Mouse (Mus musculus) kidney, postnatal 0 days (tissue): ENCODE results near the gene Pecam1. TPM values are rescaled to one million over a fixed set of nuclear protein-coding genes. Genes with fewer than 3 reads are reported as not detected.

Experiments used
- ATAC-seq: fragments of 200-750 bp; cut with Nextera tagmentation; replicated peaks from 2 replicates; pipeline ENCODE4 v1.8.0; 2017; ENCODE audit warnings: low read depth, moderate number of reproducible peaks, moderate TSS enrichment, moderate library complexity; ENCODE audit not compliant: low FRiP score
- DNase-seq: peaks from one replicate; pipeline ENCODE4 v3.0.0-alpha.2; 2016; ENCODE audit warnings: low spot score
- H3K27ac ChIP-seq: fragments of 300-500 bp; sonication (generic); 2 replicates; pipeline ENCODE4 v1.5.1; 2014; ENCODE audit warnings: mild to moderate bottlenecking
- H3K27me3 ChIP-seq: fragments of 300-500 bp; sonication (generic); 2 replicates; pipeline ENCODE4 v1.6.1; 2014; ENCODE audit warnings: low read length, mixed read lengths; ENCODE audit not compliant: insufficient read depth
- H3K36me3 ChIP-seq: fragments of 300-500 bp; sonication (generic); 2 replicates; pipeline ENCODE4 v1.6.1; 2014; ENCODE audit warnings: low read length, mixed read lengths; ENCODE audit not compliant: insufficient read depth
- H3K4me1 ChIP-seq: fragments of 300-500 bp; sonication (generic); replicated peaks from 2 replicates; pipeline ENCODE4 v1.6.1; 2014; ENCODE audit warnings: antibody characterized with exemption, low read length, mixed read lengths; ENCODE audit not compliant: insufficient read depth
- H3K4me2 ChIP-seq: fragments of 300-500 bp; sonication (generic); 2 replicates; pipeline ENCODE4 v1.6.1; 2014; ENCODE audit warnings: mild to moderate bottlenecking, low read length, moderate library complexity, mixed read lengths
- H3K4me3 ChIP-seq: fragments of 300-500 bp; sonication (generic); replicated peaks from 2 replicates; pipeline ENCODE4 v1.5.1; 2014; ENCODE audit warnings: low read depth, low read length
- H3K9ac ChIP-seq: fragments of 300-500 bp; sonication (generic); 2 replicates; pipeline ENCODE4 v1.6.1; 2014; ENCODE audit warnings: low read depth, low read length
- H3K9me3 ChIP-seq: fragments of 300-500 bp; sonication (generic); replicated peaks from 2 replicates; pipeline ENCODE4 v1.6.1; 2016; ENCODE audit warnings: low read length, inconsistent platforms, mixed read lengths
- CTCF ChIP-seq: IDR thresholded peaks from 2 replicates; pipeline ENCODE4 v1.5.1; 2016; ENCODE audit warnings: antibody characterized with exemption, low read depth, mild to moderate bottlenecking, moderate library complexity
- WGBS: fragments of 180-500 bp; shearing (Covaris S2); extraction: QIAGEN DNeasy Blood & Tissue Kit; methylation state at CpG from one replicate; pipeline ENCODE4 v1.1.7; 2014; 5-methylcytosine and 5-hydroxymethylcytosine counted together
- polyA plus RNA-seq: library from polyadenylated mRNA; unstranded; fragments of >200 nt; fragmentation: Nextera tagmentation; extraction: Ambion mirVana; gene quantifications from 2 replicates; pipeline ENCODE4 v1.2.1, GENCODE M21; 2015

The Pecam1 gene
- polyA plus RNA-seq, 1 experiment from 2014 or later: 54.1 TPM

- Histone ChIP-seq H3K27ac (no peak overlapping the region; the same call in 1 of the 2 replicates), H3K36me3 (no peaks in the 10 kb centered on the region), H3K27me3 (no peaks in the 10 kb centered on the region), H3K4me1 (peaks cover 13% of the 10 kb centered on the region; the same call in 1 of the 2 replicates), H3K9ac (no peak overlapping the region), H3K9me3 (no peaks in the 10 kb centered on the region), H3K4me3 (no peak overlapping the region), H3K4me2 (no peak overlapping the region)
- no peak for DNase-seq
- WGBS: 64% methylated on average over 4 of the region's 4 CpGs
- no peak for TF ChIP-seq CTCF
- ATAC-seq: no peak
Measured at GRCm38 (mm10) chr11:106677331-106677730, 73.1 kb downstream of the Pecam1 start.

DNA sequence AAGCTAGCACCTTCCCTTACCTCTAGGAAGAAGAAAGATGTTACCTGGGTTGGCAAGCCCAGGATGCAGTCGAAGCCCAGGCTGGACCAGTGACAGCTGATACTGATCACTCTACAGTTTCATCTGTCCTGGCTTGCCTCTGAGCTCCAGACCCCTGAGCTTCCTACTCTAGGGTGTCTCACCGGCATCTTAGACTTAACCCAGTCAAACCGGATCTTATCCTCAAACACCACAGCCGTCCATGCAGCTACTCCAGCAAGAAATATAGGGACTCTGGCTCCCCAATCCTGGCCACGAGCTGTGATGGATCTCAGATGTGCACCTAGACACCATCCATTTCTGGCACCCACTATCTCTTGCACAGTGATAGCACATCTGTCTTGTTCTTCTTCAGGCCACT lies 74.6 kb downstream of the Pecam1 start:
- Histone ChIP-seq H3K9ac (no peak overlapping the region), H3K9me3 (no peaks in the 10 kb centered on the region), H3K4me2 (no peak overlapping the region), H3K27me3 (no peaks in the 10 kb centered on the region), H3K4me1 (peaks cover 13% of the 10 kb centered on the region; the same call in 1 of the 2 replicates), H3K27ac (peak overlapping the region; percentile 81), H3K36me3 (no peaks in the 10 kb centered on the region), H3K4me3 (no peak overlapping the region)
- ATAC-seq (no peak), DNase-seq (no peak)
- no peak for TF ChIP-seq CTCF
- 83% methylated on average over 5 of the region's 5 CpGs for WGBS

GRCm38 (mm10) chr11:106675201-106675726 lies 75.2 kb downstream of the Pecam1 start:
- ATAC-seq: no peak
- H3K9me3 ChIP-seq: no peaks in the 10 kb centered on the region
- peaks cover 13% of the 10 kb centered on the region; the same call in 1 of the 2 replicates for H3K4me1 ChIP-seq
- H3K27ac ChIP-seq: peak overlapping the region; percentile 81
- no peak overlapping the region for H3K4me3 ChIP-seq
- H3K27me3 ChIP-seq: no peaks in the 10 kb centered on the region
- peak; percentile 60 for DNase-seq
- WGBS: 41% methylated on average over 10 of the region's 10 CpGs
- no peak overlapping the region for H3K9ac ChIP-seq
- no peak for TF ChIP-seq CTCF
- H3K36me3 ChIP-seq: no peaks in the 10 kb centered on the region
- H3K4me2 ChIP-seq: peak overlapping the region; percentile 38

- Histone ChIP-seq H3K9ac (no peak overlapping the region), H3K4me1 (peaks cover 13% of the 10 kb centered on the region; the same call in 1 of the 2 replicates), H3K36me3 (no peaks in the 10 kb centered on the region), H3K4me3 (no peak overlapping the region), H3K9me3 (no peaks in the 10 kb centered on the region), H3K27ac (peak overlapping the region; percentile 81), H3K4me2 (peak overlapping the region; percentile 38), H3K27me3 (no peaks in the 10 kb centered on the region)
- DNase-seq (peak; percentile 87), ATAC-seq (peak; percentile 53; the same call in 1 of the 2 replicates)
- no peak for TF ChIP-seq CTCF
- WGBS: 4% methylated on average over 9 of the region's 9 CpGs
Measured at GRCm38 (mm10) chr11:106674612-106675153, 75.7 kb downstream of the Pecam1 start.

- H3K4me3 ChIP-seq: no peak overlapping the region
- DNase-seq (no peak), ATAC-seq (0 out of 2 replicates have a peak, but pooled peaks have one; percentile 4)
- peak overlapping the region; percentile 81; the same call in 1 of the 2 replicates for H3K27ac ChIP-seq
- no peak for TF ChIP-seq CTCF
- WGBS: 60% methylated on average over 8 of the region's 8 CpGs
- H3K9ac ChIP-seq: no peak overlapping the region
- H3K36me3 ChIP-seq: no peaks in the 10 kb centered on the region
- H3K4me1 ChIP-seq: peaks cover 13% of the 10 kb centered on the region; the same call in 1 of the 2 replicates
- peak overlapping the region; percentile 38; the same call in 1 of the 2 replicates for H3K4me2 ChIP-seq
- no peaks in the 10 kb centered on the region for H3K27me3 ChIP-seq
- no peaks in the 10 kb centered on the region for H3K9me3 ChIP-seq
Measured at GRCm38 (mm10) chr11:106673727-106674611, 76.5 kb downstream of the Pecam1 start.

GRCm38 (mm10) chr11:106672919-106673505 lies 77.4 kb downstream of the Pecam1 start:
- DNase-seq: no peak
- TF ChIP-seq CTCF: no peak
- WGBS: 83% methylated on average over 5 of the region's 5 CpGs
- Histone ChIP-seq H3K4me2 (no peak overlapping the region), H3K9ac (no peak overlapping the region), H3K27me3 (no peaks in the 10 kb centered on the region), H3K9me3 (no peaks in the 10 kb centered on the region), H3K4me3 (no peak overlapping the region), H3K36me3 (no peaks in the 10 kb centered on the region), H3K4me1 (peaks cover 13% of the 10 kb centered on the region; the same call in 1 of the 2 replicates), H3K27ac (no peak overlapping the region)
- ATAC-seq: no peak
